In the genomic region with DNA sequence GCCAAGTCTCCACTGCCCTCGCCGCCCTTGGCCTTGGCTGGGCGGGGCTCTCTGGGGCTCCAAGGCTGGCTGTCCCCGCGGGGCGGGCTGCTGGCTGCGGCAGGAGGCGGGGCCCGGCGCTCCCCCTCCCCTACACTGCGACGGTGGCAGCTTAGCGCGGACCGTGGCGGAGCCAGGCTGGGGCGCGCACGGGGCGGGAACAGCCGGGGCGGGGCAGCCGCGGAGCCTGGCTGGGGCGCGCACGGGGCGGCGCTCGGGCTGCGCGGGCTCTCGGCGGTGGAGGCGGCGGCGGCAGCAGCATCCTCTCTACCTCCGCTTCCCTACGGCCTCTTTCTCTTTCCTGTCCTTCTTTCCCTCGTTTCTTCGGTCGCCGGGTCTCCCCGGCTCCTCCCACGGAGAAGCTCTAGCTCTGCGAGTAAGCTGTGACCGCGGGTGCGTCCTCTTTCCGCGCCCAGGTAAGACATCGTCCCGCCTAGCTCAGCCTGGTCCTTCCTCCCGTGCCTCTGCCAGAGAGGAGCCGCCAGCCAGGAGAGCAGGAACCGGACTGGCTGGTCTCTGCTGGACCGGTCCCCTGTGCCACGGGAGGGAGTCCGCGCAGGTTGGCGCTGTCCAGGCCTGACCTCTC, we compare ENCODE assay signal across 8 mouse cellular contexts. TPM values are rescaled to one million over a fixed set of nuclear protein-coding genes. Genes with fewer than 3 reads are reported as not detected.
DNase-seq lines count a peak whose midpoint lies in the region; ATAC-seq lines count a peak whose summit lies in the region.

A gene (plus strand): TSS at position 233 of the 625 bp plus-strand sequence.

- peaks cover 15% of the 10 kb centered on the region for H3K4me1 ChIP-seq in embryonic facial prominence, embryonic 13.5 days
- peaks cover 19% of the 10 kb centered on the region for H3K4me1 ChIP-seq in limb, embryonic 12.5 days (replicated peaks)
- peaks cover 26% of the 10 kb centered on the region for H3K4me1 ChIP-seq in midbrain, embryonic 13.5 days (replicated peaks)

- H3K4me2 ChIP-seq in embryonic facial prominence, embryonic 13.5 days, result peak within 1 kb of the TSS; percentile 97
- H3K4me2 ChIP-seq in limb, embryonic 12.5 days, result peak within 1 kb of the TSS; percentile 68
- peak within 1 kb of the TSS; percentile 57 for H3K4me2 ChIP-seq in midbrain, embryonic 13.5 days (replicated peaks)

- H3K36me3 ChIP-seq in embryonic facial prominence, embryonic 13.5 days, result no peaks in the 10 kb centered on the region
- H3K36me3 ChIP-seq in limb, embryonic 12.5 days, result no peaks in the 10 kb centered on the region
- peaks cover 13% of the 10 kb centered on the region; the same call in 1 of the 2 replicates for H3K36me3 ChIP-seq in midbrain, embryonic 13.5 days

- H3K27me3 ChIP-seq in embryonic facial prominence, embryonic 13.5 days, result no peaks in the 10 kb centered on the region
- no peaks in the 10 kb centered on the region; the same call in 1 of the 2 replicates for H3K27me3 ChIP-seq in limb, embryonic 12.5 days
- H3K27me3 ChIP-seq in midbrain, embryonic 13.5 days, result no peaks in the 10 kb centered on the region

- under 1% methylated on average over 54 of the region's 61 CpGs for WGBS in embryonic facial prominence, embryonic 13.5 days
- whole genome bisulfite sequencing in limb, embryonic 12.5 days, result under 1% methylated on average over 51 of the region's 61 CpGs
- WGBS in midbrain, embryonic 13.5 days, result under 1% methylated on average over 61 of the region's 61 CpGs

- DNase-seq in A20 (ENCODE audit: low read depth, low spot score), result peak; percentile 60
- peak; percentile 94 to 96 for DNase-seq in adrenal gland, postnatal 36 days
- peak; percentile 78 to 84 for DNase-seq in heart, adult 9 months (ENCODE audit: low spot score in 2 of 2)
- peak; percentile 79 to 80 for DNase-seq in kidney, adult 8-10 months
- peak; percentile 40 to 53 for DNase-seq in spleen, postnatal 36 days (ENCODE audit: low spot score in 2 of 2)

- peak; percentile 94 for ATAC-seq in embryonic facial prominence, embryonic 13.5 days (ENCODE audit: insufficient number of reproducible peaks, insufficient read depth, low FRiP score, low TSS enrichment, low read depth)
- peak; percentile 97 for ATAC-seq in limb, embryonic 12.5 days (ENCODE audit: insufficient number of reproducible peaks, insufficient read depth, low FRiP score, low TSS enrichment, low read depth)
- peak; percentile 98 for ATAC-seq in midbrain, embryonic 13.5 days

- peak within 1 kb of the TSS; percentile 68 for H3K4me3 ChIP-seq in embryonic facial prominence, embryonic 13.5 days
- peak within 1 kb of the TSS; percentile 65 for H3K4me3 ChIP-seq in limb, embryonic 12.5 days (replicated peaks)
- peak within 1 kb of the TSS; percentile 91 for H3K4me3 ChIP-seq in midbrain, embryonic 13.5 days (replicated peaks)

- no peaks in the 10 kb centered on the region for H3K9me3 ChIP-seq in embryonic facial prominence, embryonic 13.5 days
- no peaks in the 10 kb centered on the region for H3K9me3 ChIP-seq in limb, embryonic 12.5 days
- H3K9me3 ChIP-seq in midbrain, embryonic 13.5 days, result no peaks in the 10 kb centered on the region

- no peak within 1 kb of the TSS for H3K27ac ChIP-seq in embryonic facial prominence, embryonic 13.5 days
- H3K27ac ChIP-seq in limb, embryonic 12.5 days, result 0 out of 2 replicates have a peak within 1 kb of the TSS, but pooled peaks have one; percentile 31
- H3K27ac ChIP-seq in midbrain, embryonic 13.5 days, result peak within 1 kb of the TSS; percentile 93

- H3K9ac ChIP-seq in embryonic facial prominence, embryonic 13.5 days, result peak within 1 kb of the TSS; percentile 77
- peak within 1 kb of the TSS; percentile 57 for H3K9ac ChIP-seq in limb, embryonic 12.5 days (replicated peaks)
- peak within 1 kb of the TSS; percentile 96 for H3K9ac ChIP-seq in midbrain, embryonic 13.5 days (replicated peaks)

RNA-seq across cellular contexts. Expression of the gene that starts here (rescaled TPM):
- 10 to 100 TPM; 17.7 to 34.1 TPM for total RNA-seq in adrenal gland, postnatal 36 days (2021)
- 17.8 and 21.4 TPM in 2 replicates for polyA plus RNA-seq in embryonic facial prominence, embryonic 13.5 days (2015; fragmentation: Nextera tagmentation; extraction: Ambion mirVana)
- 28.3 and 32.7 TPM in 2 replicates for polyA plus RNA-seq in limb, embryonic 12.5 days (2016; fragmentation: Nextera tagmentation; extraction: Ambion mirVana)
- polyA plus RNA-seq in midbrain, embryonic 13.5 days (2015; fragmentation: Nextera tagmentation; extraction: Ambion mirVana), result 446 and 458 TPM in 2 replicates

Comparison
In these comparisons a context has a peak if more than half of its experiments do, and no peak if none do; other contexts are left out.
1. RNA of the gene that starts here (polyA plus RNA-seq): 446 to 458 TPM in midbrain, embryonic 13.5 days; 28.3 to 32.7 TPM in limb, embryonic 12.5 days and 17.8 to 21.4 TPM in embryonic facial prominence, embryonic 13.5 days; every median in the first group is over 10 times any median in the second.
2. Peak in every context shown above with its lines, with median percentiles within 50 percentile points of each other: DNase-seq, ATAC-seq, H3K4me2 ChIP-seq, H3K4me3 ChIP-seq and H3K9ac ChIP-seq.